Mouse (Mus musculus): Measurements from ENCODE around the gene Akr1c19. TPM values are rescaled to one million over a fixed set of nuclear protein-coding genes. Genes with fewer than 3 reads are reported as not detected.

Akr1c19 gene
- polyA plus RNA-seq, 1 experiment from 2014 or later = 611 TPM

Other genes with a start within 250 kb of the Akr1c19 start
- gene Akr1c14, start 179.7 kb upstream of the Akr1c19 start, polyA plus RNA-seq (2015; fragmentation: Nextera tagmentation; extraction: Ambion mirVana) = 6.4 and 9.3 TPM in 2 replicates
- gene Akr1c18, start 78.0 kb upstream of the Akr1c19 start, polyA plus RNA-seq (2015; fragmentation: Nextera tagmentation; extraction: Ambion mirVana) = 0.39 and 0.49 TPM in 2 replicates
- gene Akr1c13, start 37.5 kb upstream of the Akr1c19 start, polyA plus RNA-seq (2015; fragmentation: Nextera tagmentation; extraction: Ambion mirVana) = 496 and 608 TPM in 2 replicates
- gene Akr1c12, start 50.7 kb downstream of the Akr1c19 start, polyA plus RNA-seq (2015; fragmentation: Nextera tagmentation; extraction: Ambion mirVana) = 151 and 173 TPM in 2 replicates
- gene Akr1c6, start 205.6 kb downstream of the Akr1c19 start, polyA plus RNA-seq (2015; fragmentation: Nextera tagmentation; extraction: Ambion mirVana) = 0.23 TPM in 1 of 2 replicates, not detected in the other